Mouse (Mus musculus) natural killer cell, adult 2 months (primary cell): Measurements from ENCODE around the gene Soga3.

Source experiments
- DNase-seq, 2 experiments: peaks; one replicate each; pipeline ENCODE4 v3.0.0; 2022; ENCODE audit warnings: low spot score in 2 of 2

Soga3 gene

DNA sequence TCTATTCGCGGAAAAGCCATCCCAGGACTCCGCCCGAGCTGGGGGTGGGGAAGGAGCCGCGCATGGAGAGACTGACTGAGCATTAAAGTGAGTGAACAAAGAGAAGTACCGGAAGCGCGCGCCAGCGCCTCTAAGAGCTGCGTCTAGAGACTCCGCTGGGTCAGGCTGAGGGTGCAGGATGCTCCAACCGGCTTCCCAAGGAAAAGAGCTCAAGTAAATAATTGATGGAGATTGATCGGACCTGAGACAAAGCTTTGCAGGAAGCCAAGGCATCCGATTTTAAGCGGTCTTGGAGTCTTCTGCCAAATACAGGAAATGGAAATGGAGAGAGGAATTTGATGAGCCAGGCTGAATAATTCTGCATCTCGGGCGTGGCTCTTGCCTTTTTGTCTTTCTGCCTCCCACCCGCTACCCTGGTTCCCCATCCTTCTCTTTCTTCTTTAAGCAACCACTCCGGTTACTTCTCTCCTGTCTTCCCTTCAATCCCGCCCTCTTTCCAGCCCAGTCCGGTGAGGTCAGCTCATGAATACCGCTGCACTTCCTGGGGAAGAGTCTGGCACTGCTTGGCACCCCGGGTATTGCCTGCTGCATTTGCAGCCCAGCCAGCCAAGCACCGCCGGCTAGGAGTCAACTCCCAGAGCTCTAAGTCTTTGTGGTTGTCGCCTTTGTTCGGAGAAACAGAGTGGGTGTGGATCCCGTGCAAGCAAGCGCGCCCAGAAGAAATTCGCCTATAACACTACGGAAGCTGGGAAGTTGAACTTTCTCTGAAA lies at the start of gene Soga3:
Soga3 (plus strand) TSS at position 274 of the 770 bp plus-strand sequence.
- DNase-seq = no peak

DNA sequence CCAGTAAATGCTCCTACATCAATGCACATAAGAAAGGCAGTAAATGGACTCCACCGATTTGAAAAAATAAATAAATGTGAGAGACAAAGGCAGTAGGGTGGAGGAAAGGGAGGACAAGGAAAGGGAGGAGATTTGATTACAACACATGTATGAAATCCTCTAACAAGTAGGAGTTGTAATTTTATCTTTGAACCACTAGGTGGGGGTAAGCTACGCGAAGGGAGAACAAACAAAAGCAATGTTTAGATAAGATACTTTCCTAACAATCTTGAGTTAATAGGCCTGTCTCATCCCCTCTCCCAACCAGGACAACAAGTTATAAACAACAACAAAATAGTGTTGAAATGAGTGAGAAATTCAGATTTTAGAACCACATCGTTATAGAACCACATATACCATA lies 36.7 kb upstream of the Soga3 start:
- no peak for DNase-seq

DNA sequence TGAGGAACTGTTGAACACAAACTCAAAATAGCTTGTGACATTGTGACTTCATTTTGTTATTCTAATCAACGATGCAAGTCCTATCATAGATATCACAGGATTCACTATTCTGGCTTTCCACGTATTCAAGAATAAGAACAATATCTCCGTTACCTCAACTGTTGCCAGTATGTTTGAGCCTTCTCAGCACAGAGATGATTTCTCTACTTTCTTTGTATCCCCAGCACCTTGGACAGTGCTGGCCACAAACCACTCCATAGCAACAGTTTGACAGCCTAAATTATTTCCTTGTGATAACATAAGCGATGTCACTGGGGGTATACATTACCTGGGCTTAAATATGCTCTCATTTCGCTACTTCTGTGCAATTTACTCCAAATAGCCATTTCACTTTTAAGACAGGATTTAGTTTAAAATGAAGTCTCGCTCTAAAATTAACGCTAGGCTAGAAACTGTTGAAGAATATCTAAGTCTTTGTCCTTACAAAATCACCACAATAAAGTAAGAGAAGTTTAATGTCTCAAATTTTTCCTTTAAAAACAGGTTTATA lies 1.0 kb upstream of the Soga3 start:
- no peak for DNase-seq

DNA sequence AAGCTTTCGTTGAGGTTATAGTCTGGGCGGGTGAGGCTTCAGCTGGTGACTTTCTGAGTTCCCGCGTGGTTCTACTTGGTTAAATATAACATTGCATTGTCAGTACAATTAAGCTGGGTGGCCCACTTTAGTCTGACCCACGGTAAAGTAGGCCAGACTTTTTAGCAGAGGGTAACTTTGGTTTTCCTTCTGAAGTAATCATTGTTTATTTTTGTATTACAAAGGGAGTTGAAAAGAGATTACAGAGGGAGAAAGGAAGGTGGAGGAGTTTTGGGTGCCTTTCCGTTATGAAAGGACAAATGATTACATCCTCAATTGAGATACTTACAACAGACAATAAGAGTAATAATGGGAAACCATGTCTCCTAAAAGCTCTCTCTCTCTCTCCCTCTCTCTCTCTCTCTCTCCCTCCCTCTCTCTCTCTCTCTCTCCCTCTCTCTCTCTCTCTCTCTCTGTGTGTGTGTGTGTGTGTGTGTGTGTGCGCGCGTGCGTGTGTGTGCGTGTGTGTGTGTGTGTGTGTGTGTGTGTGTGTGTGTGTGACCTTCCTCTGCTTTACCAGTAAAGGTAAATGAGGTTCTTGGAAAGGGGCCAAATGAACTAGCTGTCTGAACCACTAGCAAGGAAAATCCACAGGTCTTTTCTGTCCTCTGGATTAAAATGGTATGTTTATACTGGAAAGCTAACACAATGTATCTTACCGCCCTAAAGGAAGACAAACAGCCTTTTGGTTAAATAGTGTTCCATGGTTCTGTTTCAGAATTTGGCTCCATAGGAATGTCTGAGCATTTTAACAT lies 1.2 kb downstream of the Soga3 start:
- no peak for DNase-seq

DNA sequence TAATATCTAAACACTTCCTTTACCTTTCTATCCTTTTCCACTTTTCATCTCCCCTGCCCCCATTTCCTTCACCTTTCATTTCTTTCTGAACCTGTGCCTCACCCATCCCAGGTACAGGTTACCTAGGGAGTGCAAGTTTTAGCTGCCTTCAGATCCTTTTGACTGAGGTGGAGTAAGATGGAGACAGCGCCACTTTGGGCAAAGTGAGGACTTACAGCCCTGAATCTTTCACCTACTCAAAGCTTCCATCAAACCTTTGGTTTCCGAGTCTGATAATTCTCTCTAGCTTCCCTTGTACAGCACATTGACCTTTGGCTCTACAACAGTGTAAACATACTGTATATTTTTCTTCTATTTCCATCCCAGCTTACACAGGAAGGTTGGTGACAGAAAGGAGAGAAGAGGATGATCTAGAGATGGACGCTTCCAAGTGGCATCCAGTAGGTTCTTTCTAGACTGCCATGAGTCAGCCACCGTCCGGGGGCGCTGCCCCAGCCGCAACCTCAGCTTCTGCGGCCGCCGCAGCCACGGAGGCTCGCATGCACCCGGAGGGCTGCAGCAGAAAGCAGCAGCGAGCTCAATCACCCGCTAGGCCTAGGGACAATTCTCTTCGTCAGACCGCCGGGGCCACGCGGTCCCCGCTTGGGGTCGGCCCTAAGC lies 2.7 kb downstream of the Soga3 start:
- DNase-seq = no peak

DNA sequence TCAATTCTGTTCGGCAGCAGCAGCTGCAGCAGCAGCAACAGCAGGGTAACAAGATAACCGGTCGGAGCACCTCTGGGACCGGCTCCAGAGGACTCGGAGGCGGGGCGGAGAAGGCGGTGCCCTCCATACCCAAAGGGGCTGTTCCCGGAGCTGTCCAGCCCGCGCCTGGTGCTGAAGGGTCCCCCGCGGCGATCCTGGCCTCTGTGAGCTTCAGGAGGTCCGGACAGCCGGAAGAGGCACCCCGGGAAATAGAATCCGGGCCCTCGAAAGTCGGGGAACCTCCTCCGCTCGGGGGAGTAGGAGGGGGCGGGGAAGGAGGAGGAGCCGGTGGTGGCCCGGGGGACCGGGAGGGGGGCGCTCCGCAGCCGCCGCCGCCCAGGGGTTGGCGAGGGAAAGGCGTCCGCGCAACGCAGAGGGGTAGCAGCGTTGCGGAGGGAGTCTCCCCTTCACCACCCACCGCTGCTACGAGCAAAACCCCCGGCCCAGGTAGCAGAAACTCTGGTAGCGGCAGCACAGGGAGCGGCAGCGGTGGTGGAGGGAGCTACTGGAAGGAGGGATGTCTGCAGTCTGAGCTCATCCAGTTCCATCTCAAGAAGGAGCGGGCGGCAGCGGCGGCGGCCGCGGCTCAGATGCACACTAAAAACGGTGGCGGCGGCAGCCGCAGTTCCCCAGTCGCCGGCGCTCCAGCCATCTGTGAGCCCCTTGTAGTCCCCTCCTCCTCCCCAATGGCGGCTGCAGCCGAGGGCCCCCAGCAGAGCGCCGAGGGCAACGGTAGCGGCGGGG lies 3.4 kb downstream of the Soga3 start:
- no peak for DNase-seq

DNA sequence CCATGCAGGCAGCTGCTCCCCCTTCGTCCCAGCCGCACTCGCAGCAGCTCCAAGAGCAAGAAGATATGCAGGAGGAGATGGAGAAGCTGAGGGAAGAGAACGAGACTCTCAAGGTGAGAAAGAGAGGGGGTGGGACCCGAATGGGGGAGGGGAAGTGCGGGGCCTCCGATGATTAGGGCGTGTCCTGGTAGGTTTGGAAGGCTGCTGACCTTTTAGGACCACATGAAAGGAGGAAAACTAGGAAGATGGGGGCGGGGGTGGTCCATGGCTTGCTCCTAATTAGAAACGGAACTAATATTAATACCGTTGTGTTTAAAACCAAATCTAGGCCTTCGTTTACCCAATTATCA lies 4.0 kb downstream of the Soga3 start:
- no peak for DNase-seq

DNA sequence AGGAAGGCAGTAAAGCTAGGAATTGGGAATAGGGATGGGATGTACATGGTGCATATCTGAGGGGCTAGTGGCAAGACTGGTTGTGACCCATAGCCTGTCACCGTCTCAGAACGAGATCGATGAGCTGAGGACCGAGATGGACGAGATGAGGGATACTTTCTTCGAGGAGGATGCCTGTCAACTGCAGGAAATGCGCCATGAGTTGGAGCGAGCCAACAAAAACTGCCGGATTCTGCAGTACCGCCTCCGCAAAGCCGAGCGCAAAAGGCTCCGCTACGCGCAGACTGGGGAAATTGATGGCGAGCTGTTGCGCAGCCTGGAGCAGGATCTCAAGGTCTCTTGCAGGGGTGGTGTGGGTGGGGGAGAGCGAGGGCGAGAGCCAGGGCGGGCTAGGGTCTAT lies 4.4 kb downstream of the Soga3 start:
- DNase-seq = no peak

DNA sequence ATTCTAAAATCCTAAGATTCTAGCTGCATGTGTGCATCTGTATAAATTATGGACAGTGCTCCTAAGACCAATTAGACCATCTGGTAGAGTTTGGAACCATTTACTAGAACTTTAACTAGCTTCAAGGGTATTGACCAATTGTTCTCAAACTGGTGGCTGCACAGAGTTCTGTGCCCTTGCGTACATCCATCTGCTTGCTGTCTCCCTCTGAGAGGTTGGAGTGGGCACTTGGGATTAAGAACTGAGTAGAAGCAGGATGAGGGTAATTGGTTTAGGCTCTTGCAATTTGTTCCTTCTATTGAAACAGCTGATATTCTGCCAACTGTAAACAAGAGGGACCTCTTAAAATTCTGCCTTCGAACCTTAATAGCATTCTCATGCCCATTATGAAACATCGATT lies 11.7 kb downstream of the Soga3 start:
- no peak for DNase-seq

DNA sequence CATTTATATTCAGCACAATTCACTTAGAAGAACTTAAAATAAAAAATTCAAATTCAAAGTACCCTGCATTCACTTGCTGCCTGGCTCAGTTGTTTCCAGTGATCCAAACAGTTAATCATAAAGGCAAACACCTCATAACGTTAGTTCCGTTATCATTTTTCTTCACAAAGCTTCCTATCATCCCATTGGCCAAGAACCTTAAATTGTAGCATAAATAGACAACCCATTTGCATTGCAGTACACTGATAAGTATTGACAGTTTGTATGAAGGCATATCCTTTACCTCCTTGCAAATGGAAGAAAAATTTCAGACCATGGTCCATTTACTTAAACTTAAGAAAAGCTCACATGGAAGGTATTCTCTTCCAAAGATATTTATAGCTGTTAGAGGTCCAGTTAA lies 18.0 kb downstream of the Soga3 start:
- no peak for DNase-seq

DNA sequence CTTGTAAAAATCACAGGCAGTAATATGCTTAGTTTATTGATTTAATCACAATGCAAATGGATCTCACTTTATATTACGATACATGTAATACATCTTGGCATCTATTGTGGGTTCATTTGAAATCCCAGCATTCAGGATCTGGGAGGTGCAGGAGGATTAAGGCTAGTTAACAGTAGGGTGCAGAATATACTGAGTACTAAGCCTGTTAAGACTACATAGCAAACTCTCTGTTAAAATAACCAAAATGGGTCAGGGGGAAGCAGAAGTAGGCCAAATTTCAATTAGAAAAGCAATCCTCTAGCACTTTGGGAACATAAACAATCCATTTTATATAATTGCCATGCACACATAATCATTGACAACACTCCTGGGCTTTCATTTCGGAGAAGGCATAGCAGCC lies 30.1 kb downstream of the Soga3 start:
- DNase-seq = no peak

DNA sequence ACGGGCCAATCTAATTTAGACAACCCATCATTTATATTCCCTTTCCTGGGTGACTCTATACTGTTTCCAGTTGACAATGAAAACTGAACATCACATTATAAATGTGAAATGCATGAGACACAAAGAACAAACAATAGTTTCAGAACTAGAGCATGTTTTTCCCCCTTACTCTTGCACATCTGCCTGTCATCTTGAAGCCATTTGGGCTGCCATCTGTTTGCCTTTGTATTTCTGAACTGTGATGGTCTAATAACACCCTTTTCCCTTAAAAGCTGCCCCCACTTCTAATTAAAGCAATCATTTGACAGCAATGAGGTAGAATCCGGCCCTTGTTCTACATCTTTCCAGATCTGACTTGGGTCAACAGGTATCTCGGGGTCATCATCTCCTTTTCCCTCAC lies 32.0 kb downstream of the Soga3 start:
- DNase-seq = no peak

DNA sequence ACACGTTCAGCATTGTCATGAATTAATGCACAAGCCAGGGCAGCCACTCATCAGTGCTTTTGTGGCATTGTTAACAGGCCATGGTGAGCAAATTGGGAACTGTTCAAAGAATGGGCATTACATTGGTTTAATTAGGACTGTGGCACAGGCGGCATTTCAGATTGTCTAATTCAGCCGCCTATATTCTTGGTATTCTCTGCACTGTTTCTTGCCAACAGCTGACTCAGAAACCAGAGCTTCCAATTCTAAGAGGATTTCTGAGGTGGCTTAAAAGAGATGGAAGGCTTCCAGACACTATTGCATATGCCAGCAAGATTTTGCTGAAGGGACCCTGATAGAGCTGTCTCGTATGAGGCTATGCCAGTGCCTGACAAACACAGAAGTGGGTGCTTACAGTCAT lies 33.2 kb downstream of the Soga3 start:
- DNase-seq = no peak

DNA sequence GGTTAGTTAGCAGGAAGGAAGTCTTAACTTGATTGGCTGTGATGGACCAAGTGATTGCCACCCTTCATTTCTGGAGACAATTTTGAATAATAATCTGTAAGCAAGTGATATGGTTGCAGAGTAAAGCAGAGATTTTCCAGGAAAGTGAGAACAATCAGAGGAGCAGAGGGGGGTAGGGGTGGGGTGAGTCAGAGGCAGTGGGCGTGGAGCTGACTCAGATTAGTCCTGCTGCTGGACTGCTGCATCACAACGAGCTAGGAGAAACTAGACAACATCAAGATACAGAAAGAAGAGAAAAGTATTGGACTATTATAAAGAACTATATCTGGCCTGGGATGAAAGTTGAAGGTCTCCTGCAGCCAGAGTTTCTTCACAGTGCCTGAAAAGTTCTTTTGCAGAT lies 34.4 kb downstream of the Soga3 start:
- no peak for DNase-seq

DNA sequence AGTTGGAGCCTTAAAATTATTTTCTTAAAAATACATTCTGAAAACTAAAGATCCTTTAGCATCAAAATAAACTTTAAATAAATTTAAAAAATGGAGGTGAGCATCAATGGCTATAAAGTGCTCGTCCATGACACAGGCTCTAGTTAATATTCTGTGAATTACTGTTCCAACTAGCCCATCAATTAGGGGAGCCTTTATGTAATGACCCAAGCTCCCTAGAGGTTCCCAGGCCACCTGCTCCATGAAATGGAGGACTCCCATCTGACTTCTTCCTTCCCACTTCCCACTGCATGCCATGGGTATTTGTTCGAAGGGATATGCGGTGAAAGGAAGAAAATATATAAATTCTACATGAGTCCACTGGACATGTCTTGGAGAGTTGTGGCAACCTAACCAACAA lies 36.6 kb downstream of the Soga3 start:
- DNase-seq = no peak

DNA sequence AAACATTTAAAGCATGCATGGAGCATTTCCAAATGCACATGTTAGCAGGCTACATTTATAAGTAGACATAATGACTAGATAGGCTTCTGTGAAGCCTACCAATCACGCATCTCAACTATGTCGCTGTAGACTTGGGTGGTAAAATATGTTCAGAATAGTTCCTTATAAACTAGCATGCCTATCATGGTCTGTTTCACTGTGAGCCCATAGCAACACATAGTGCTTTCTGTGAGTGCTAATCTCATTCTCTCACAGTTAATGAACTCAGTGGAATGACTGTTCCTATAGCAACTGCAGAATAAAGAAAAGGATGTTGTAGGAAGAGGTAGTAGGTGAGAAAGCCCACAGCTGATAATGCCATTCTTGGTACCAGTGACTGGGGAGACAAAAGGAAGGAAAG lies 37.4 kb downstream of the Soga3 start:
- DNase-seq = no peak

DNA sequence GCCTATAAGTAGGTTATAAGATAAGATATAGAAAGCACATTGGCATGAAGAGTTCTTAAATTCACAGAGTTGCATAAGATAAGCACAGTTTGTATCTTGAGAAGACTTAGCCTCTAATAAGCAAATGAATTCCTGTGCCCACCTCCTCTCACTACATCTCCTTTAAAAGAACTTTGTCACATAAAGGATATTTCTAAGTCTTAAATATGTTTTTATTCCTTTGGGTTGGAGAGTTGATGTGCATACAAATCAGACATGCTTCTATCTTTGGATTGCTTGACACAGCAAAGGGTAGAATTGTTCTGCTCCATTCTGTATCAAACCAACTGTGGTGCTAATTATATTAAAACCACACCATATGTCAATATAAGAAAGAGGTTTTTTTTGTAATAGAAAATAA lies 50.1 kb downstream of the Soga3 start:
- DNase-seq = no peak

DNA sequence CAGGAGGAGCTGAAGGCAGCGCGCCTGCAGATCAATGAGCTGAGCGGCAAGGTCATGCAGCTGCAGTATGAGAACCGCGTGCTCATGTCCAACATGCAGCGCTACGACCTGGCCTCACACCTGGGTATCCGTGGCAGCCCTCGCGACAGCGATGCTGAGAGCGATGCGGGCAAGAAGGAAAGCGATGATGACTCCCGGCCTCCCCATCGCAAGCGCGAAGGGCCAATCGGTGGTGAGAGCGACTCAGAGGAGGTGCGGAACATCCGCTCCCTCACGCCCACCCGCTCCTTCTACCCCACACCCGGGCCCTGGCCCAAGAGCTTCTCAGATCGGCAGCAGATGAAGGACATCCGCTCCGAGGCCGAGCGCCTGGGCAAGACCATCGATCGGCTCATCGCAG lies 53.2 kb downstream of the Soga3 start:
- no peak for DNase-seq

DNA sequence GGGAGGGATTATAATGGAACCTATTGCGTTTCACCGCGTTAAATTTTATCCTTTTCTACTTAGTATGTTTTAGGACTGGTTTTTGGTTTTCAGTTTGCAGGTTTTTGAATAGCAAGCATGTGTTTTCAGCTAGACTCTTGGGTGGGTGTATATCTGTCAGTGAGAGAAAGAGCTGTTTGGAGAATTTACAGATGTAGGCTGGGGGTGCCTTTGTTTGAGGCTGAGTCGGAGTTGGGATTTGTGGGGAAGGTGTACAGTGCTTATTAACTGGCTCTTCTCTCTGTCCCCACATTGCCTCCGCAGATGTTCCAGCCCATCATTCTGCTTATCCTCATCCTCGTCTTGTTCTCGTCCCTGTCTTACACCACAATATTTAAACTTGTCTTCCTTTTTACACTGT lies 55.0 kb downstream of the Soga3 start, which contains the start of gene Gm49353:
Gm49353 (plus strand) TSS at position 313 of the 400 bp plus-strand sequence.
- DNase-seq = no peak

DNA sequence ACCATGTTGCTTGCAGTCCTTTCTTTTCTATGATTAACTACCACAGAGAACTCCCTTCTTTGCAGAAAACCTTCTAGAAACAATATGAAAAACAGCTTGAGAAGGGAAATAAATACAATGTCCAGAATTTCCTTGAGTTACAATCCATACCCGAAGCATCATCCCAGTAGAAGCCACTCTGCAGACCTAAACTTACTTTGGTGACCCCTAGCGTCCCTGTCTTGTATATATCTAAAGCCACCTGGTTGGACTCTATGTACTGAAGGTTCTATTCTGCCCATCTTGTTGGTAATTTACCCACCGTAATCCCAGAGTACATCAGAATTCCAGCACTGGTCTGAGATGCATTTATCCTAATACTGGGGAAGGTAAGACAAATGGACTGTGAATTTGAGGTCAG lies 56.2 kb downstream of the Soga3 start:
- DNase-seq = no peak

DNA sequence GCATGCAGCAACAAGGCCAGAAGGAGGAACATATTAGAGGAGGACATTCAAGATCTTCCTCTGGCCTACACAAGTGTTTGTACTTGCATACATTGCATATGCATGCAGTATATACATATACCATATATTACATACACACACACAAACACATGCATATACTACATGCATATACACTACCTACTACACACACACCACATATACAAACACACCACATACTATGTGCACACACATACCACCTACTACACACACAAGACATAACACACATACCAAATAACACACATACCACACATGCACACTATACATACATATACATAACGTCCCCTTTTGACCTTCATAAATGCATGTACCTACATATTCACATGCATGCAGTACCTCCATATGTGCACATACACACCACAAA lies 57.0 kb downstream of the Soga3 start:
- no peak for DNase-seq

DNA sequence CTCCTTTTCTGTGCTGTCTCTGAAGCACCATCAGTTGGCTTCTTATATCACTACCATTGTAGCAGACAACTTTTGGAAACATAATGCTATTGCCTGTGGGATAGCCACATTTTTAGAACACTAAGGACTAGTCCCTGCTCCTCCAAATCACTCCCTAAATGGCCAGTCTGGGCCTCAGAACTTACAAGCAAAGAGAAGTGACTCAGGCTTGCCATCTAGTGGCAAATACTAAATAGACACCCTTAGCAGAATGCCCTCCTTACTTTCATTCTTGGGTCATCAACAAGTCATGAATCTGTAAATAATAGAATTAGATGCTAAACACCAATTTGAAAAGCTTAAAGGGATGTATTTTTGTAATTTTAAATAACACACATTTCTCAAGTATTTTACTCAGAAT lies 63.1 kb downstream of the Soga3 start:
- no peak for DNase-seq
